Mouse (Mus musculus): ENCODE data around the gene Znrf3.

DNA sequence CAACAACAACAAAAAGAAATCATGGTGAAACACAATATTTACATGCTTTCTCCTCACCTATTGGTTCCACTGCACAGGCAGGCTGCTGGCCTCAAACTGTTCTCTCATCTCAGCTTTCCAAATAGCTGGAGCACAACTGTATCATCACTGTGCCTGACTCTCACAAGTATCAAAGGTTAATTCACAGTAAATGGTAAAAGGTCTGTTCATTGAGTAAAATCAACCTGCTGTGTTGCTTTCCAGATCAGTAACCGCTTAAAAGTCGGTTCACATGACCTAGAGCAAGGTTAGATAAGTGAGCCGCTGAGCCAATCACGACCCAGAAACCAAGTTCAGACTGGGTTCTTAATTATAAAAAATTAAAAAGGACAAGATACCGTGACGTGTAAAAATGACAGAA is 186.6 kb downstream of the Znrf3 start:
- TF ChIP-seq GATA1 (IDR thresholded peaks at IDR 0.05; ENCODE audit: borderline replicate concordance, low read length), result no peak
- no peak for TF ChIP-seq FLI1 (IDR thresholded peaks at IDR 0.05; ENCODE audit: low read length)

Data from megakaryocyte, embryonic 14.5 days (primary cell).